Mouse (Mus musculus) kidney, adult 2 months (tissue): ENCODE data around the gene Rgs11. TPM values are rescaled to one million over a fixed set of nuclear protein-coding genes. Genes with fewer than 3 reads are reported as not detected.
A peak's percentile ranks its signal among the peaks of the same experiment; 100 is the strongest.
"Not testable (repeated sequence)": the region's sequence is repeated elsewhere in the genome, so short reads cannot be mapped to it uniquely, and the experiment has no call there.

Experiments
- DNase-seq: peaks from one replicate; pipeline ENCODE4 v3.0.0; 2021
- H3K27ac ChIP-seq: fragments of 200-500 bp; 2 replicates; pipeline ENCODE4 v1.5.1; 2012; ENCODE audit warnings: low read depth, low read length, control low read depth, inconsistent platforms; ENCODE audit not compliant: insufficient read depth
- H3K27me3 ChIP-seq: fragments of 200-500 bp; replicated peaks from 2 replicates; pipeline ENCODE4 v1.6.1; 2012; ENCODE audit warnings: mild to moderate bottlenecking, moderate library complexity, low read length, inconsistent platforms; ENCODE audit not compliant: control insufficient read depth, insufficient read depth
- H3K36me3 ChIP-seq: fragments of 200-500 bp; 2 replicates; pipeline ENCODE4 v1.6.1; 2012; ENCODE audit warnings: mild to moderate bottlenecking, moderate library complexity, low read length, inconsistent platforms; ENCODE audit not compliant: control insufficient read depth, insufficient read depth
- H3K4me1 ChIP-seq: fragments of 200-500 bp; 2 replicates; pipeline ENCODE4 v1.6.1; 2011; ENCODE audit warnings: low read length; ENCODE audit not compliant: control insufficient read depth, insufficient read depth
- H3K4me3 ChIP-seq: fragments of 200-500 bp; 2 replicates; pipeline ENCODE4 v1.5.1; 2011; ENCODE audit warnings: mild to moderate bottlenecking, low read depth, low read length, control low read depth; ENCODE audit not compliant: insufficient read depth
- CTCF ChIP-seq: fragments of 200-500 bp; conservative IDR thresholded peaks from 2 replicates; pipeline ENCODE4 v1.5.1; 2011; ENCODE audit warnings: low read depth, mild to moderate bottlenecking, control low read depth, low read length, moderate library complexity, mixed read lengths; ENCODE audit not compliant: insufficient read depth, insufficient read length
- POLR2A ChIP-seq: fragments of 200-500 bp; IDR thresholded peaks from one replicate; pipeline ENCODE4 v1.6.1; 2011; ENCODE audit warnings: low read depth, low read length, control low read depth
- WGBS: fragments of 180-500 bp; shearing (Covaris S2); methylation state at CpG from one replicate; pipeline ENCODE4 v1.1.7; 2018; 5-methylcytosine and 5-hydroxymethylcytosine counted together
- polyA plus RNA-seq: library from polyadenylated mRNA; depleted of rRNA; stranded (reverse); fragments of >200 nt; gene quantifications from 2 replicates; pipeline ENCODE4 v1.2.3, GENCODE M21; 2012

The Rgs11 gene
- polyA plus RNA-seq, 1 experiment: 25.0 TPM

DNA sequence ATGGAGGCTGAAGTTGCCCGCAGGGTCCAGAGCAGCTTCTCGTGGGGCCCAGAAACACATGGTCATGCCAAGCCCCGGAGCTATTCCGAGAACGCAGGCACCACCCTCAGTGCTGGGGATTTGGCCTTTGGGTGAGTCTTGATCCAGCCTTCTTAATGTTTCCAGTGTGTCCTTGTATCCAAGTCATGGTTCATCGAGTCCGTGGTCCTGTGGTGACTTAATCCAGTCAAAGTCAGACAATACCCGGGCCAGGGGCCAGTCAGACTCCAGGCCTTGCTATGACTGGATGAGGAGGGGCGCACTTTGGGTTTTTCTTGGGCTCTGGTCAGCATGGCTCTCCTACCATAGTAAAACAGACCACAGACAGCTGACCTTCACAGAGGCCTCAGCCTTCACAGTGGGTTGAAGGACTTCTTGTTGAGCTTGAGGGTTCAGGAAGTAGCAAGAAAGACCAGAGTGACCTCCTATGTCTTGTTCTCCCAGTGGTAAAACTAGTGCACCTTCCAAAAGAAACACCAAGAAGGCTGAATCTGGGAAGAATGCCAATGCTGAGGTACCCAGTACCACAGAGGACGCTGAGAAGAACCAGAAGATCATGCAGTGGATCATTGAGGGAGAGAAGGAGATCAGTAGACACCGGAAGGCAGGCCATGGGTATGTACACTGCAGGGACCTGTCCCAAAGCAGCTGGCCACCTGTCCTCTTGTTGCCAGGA lies 14.5 kb upstream of the Rgs11 start:
- Histone ChIP-seq H3K27ac (no peak overlapping the region), H3K36me3 (peaks cover 2% of the 10 kb centered on the region), H3K4me1 (peaks cover 7% of the 10 kb centered on the region; the same call in 1 of the 2 replicates), H3K27me3 (no peaks in the 10 kb centered on the region), H3K4me3 (no peak overlapping the region)
- no peak for TF ChIP-seq POLR2A
- TF ChIP-seq CTCF: no peak
- peak; percentile 63 for DNase-seq
- WGBS: 65% methylated on average over 11 of the region's 11 CpGs

DNA sequence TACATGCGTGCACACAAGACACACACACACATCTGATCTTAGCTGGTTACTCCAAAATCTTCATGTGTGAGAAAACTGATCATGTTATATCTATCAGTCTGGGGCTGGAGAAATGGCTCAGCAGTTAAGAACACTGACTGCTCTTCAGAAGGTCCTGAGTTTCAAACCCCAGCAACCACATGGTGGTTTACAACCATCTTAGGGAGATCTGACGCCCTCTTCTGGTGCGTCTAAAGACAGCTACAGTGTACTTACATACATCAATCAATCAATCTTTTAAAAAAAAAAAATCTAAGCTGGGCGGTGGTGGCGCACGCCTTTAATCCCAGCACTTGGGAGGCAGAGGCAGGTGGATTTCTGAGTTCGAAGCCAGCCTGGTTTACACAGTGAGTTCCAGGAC lies 11.3 kb upstream of the Rgs11 start:
- not testable (repeated sequence) for H3K27me3 ChIP-seq, H3K36me3 ChIP-seq, H3K4me3 ChIP-seq, H3K27ac ChIP-seq, DNase-seq, H3K4me1 ChIP-seq
- 92% methylated on average over 7 of the region's 7 CpGs for WGBS

DNA sequence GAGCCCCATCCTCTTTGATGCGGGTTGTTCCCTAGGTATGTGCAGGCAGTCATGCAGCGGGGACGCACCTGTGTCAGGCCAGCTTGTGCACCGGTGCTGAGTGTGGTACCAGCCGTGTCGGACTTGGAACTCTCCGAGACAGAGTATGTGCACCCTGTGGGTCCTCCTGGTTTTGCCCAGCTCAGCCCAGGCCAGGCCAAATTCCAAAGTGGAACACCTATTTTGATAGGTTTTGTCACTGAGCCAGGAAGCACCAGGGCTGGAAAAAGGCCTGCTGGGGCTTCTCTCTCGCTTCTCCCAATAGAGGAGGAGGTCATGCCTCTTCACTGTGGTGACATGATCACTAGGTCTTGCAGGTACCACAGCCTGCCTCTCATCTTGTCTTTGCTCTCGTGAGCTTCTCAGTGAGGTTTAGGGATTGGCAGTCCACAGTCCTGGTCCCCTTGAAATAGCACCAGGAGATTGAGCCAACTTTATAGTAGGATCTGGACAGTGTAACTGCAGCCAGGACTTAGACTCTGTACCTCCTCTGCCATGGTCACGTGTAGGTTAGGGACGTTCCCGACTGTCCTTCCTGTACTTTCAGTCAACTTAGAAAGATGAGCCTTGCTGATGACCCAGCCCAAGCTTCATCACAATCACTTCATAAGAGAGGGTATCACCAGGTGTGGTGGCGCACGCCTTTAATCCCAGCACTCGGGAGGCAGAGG lies 10.1 kb upstream of the Rgs11 start:
- Histone ChIP-seq H3K36me3 (no peaks in the 10 kb centered on the region; the same call in 1 of the 2 replicates), H3K4me1 (peaks cover 9% of the 10 kb centered on the region; the same call in 1 of the 2 replicates), H3K27ac (peak overlapping the region; percentile 78), H3K27me3 (no peaks in the 10 kb centered on the region), H3K4me3 (no peak overlapping the region)
- TF ChIP-seq CTCF (no peak), POLR2A (no peak)
- WGBS: 72% methylated on average over 15 of the region's 15 CpGs
- DNase-seq: peak; percentile 88

GRCm38 (mm10) chr17:26198892-26199291 lies 3.9 kb upstream of the Rgs11 start, which contains the start of gene Pdia2:
Pdia2 (minus strand) TSS chr17:26199087.
- TF ChIP-seq CTCF (no peak), POLR2A (no peak)
- no peaks in the 10 kb centered on the region for H3K36me3 ChIP-seq
- H3K27me3 ChIP-seq: no peaks in the 10 kb centered on the region
- no peak within 1 kb of the TSS for H3K27ac ChIP-seq
- DNase-seq: no peak
- H3K4me1 ChIP-seq: 0 out of 2 replicates have a peak, but pooled peaks cover 7% of the 10 kb centered on the region
- 81% methylated on average over 4 of the region's 4 CpGs for WGBS
- H3K4me3 ChIP-seq: no peak within 1 kb of the TSS

- Histone ChIP-seq H3K27ac (no peak overlapping the region), H3K36me3 (no peaks in the 10 kb centered on the region), H3K4me3 (peak overlapping the region; percentile 32; the same call in 1 of the 2 replicates), H3K4me1 (0 out of 2 replicates have a peak, but pooled peaks cover 7% of the 10 kb centered on the region), H3K27me3 (no peaks in the 10 kb centered on the region)
- no peak for DNase-seq
- WGBS: 2% methylated on average over 92 of the region's 92 CpGs
- TF ChIP-seq POLR2A (no peak), CTCF (no peak)
Measured at GRCm38 (mm10) chr17:26200831-26201705, 1.7 kb upstream of the Rgs11 start.

GRCm38 (mm10) chr17:26201998-26202397 lies 753 bp upstream of the Rgs11 start:
- DNase-seq: peak; percentile 44
- no peak for TF ChIP-seq CTCF
- TF ChIP-seq POLR2A: no peak
- Histone ChIP-seq H3K4me3 (no peak overlapping the region), H3K36me3 (no peaks in the 10 kb centered on the region), H3K27me3 (no peaks in the 10 kb centered on the region), H3K27ac (no peak overlapping the region), H3K4me1 (0 out of 2 replicates have a peak, but pooled peaks cover 7% of the 10 kb centered on the region)

DNA sequence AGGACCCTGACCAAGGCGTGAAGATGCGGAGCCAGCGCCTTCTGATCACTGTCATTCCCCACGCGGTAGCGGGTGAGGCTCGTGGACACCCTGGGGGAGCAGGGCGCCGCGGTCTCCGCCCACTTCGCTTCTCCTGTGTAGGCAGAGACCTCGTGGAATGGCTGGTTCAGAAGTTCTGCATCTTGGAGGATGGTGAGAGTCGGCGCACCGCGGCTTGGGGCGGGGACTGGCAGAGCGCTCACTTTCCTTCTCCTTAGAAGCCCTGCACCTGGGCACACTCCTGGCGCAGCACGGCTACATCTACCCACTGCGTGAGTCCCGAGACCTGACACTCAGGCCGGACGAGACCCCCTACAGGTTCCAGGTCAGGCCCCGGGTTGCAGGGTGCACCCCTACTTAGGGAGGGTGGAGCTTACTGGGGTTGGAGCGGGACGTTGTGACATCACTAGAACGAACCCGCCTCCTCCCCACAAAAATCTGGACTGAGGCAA lies 615 bp downstream of the Rgs11 start:
- WGBS: 2% methylated on average over 30 of the region's 30 CpGs
- H3K36me3 ChIP-seq: no peaks in the 10 kb centered on the region
- no peak for TF ChIP-seq CTCF
- TF ChIP-seq POLR2A: no peak
- peak; percentile 43 for DNase-seq
- 0 out of 2 replicates have a peak, but pooled peaks cover 7% of the 10 kb centered on the region for H3K4me1 ChIP-seq
- H3K27ac ChIP-seq: no peak overlapping the region
- H3K27me3 ChIP-seq: no peaks in the 10 kb centered on the region
- H3K4me3 ChIP-seq: peak overlapping the region; percentile 60
